Mouse (Mus musculus) left cerebral cortex, postnatal 10 days (tissue): ENCODE measurements at regions not wholly inside any gene's neighbourhood (a gene's known extent, or its start where the extent isn't known, plus 50 kb on each side); places are given as distances from the start of the nearest gene placed in this dataset.

Experiments
- DNase-seq, 2 experiments: peaks; one replicate each; pipeline ENCODE4 v3.0.0; 2021 to 2022; ENCODE audit warnings: low spot score in 2 of 2, mixed read lengths in 1 of 2; ENCODE audit errors: extremely low spot score in 1 of 2
- intact Hi-C: fragments of 180-260 bp; cut with DNase I; formaldehyde crosslinking; loops from one replicate; pipeline ENCODE4 v1.15.1; 2025

GRCm38 (mm10) chr1:109471671-109472070 is 510.6 kb upstream of the Cdh7 start:
- intact Hi-C loops: no loop called here
- no peak for DNase-seq

GRCm38 (mm10) chr1:109481387-109481786 is 500.8 kb upstream of the Cdh7 start:
- intact Hi-C loops: no loop called here

GRCm38 (mm10) chr1:109495936-109496335 is 486.3 kb upstream of the Cdh7 start:
- intact Hi-C loops: no loop called here
- DNase-seq: no peak

More at GRCm38 (mm10) chr1:109481387-109481786, 500.8 kb upstream of the Cdh7 start:
- DNase-seq: no peak

- intact Hi-C loops: no loop called here
- DNase-seq: peak in 1 of 2 experiments; percentile 28
These were observed 469.5 kb upstream of the Cdh7 start for GRCm38 (mm10) chr1:109512632-109513259.

- DNase-seq: no peak
- intact Hi-C loops: no loop called here
These were observed 467.9 kb upstream of the Cdh7 start for GRCm38 (mm10) chr1:109514375-109514774.
